Mouse (Mus musculus): ENCODE measurements around the gene Abcg4. TPM values are rescaled to one million over a fixed set of nuclear protein-coding genes. Genes with fewer than 3 reads are reported as not detected.

Abcg4 gene
- total and polyA plus RNA-seq, 3 experiments = 4.1 to 17.1 TPM; not detected in 1

DNA sequence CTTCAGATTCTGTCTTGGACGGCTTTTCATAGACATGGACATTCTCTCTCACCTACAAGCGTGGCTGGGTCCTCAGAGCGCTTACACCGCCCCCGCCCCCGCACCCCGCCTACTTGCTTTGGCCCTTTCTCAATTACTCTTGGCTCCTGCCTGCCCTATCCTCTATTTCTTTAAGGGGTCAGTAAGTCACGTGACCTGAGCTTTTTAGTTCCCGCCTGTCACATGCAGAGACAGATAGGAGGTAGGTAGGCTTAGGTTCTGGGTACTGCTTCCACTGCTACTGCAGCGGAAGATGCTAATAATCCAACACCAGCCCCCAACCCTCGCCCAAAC lies 510 bp upstream of the Abcg4 start (continued):
- no peak for TF ChIP-seq SIN3A (IDR thresholded peaks at IDR 0.05; ENCODE audit: low read length)

DNA sequence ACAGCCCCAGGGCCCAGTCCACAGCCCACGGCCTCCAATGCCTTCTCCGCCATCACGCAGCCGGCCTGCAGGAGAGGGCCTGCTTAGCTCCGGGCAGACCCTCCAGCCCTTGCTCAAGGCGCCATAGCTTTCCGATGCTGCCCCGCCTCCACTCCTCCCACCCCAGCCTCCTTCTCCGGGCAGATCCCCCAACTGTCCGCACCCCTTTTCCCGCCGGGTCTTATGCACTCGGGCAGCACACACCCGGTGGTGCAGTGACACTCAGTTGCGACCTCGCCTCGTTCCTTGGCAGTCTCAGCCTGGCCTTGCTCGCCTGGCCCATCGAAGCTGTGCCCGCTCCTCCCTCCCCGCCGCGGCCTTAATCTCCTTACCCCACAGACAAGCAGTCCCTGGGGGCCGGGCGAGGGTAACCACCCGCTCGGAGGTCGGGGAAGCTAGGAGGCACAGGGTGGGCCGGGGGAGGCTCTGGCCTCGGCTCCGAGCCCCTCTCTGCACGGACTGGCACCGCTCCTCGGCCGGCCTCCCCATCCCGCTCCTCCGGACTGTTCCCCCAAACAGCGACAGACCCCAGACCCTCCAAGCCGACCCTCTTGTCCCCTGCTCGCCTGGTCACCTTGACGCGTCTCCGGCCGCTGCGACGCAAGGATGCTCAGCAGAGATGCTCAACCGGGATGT lies 877 bp downstream of the Abcg4 start:
- peaks cover 8% of the 10 kb centered on the region; the same call in 1 of the 2 replicates for H3K79me2 ChIP-seq (ENCODE audit: control insufficient read depth, insufficient read depth, low read length, poor library complexity)
- peak; percentile 64 for DNase-seq (ENCODE audit: low read depth, low spot score)
- peaks cover 4 to 11% of the 10 kb centered on the region in 2 experiments for H3K36me3 ChIP-seq (ENCODE audit: control insufficient read depth in 1 of 2, insufficient read depth in 2 of 2, low read length in 2 of 2)
- H3K27ac ChIP-seq (ENCODE audit: control insufficient read depth, low read depth, low read length) = peak overlapping the region; percentile 95
- no peaks in the 10 kb centered on the region for H3K27me3 ChIP-seq (ENCODE audit: control insufficient read depth in 1 of 2, insufficient read depth in 2 of 2, low read length in 2 of 2)
- peak overlapping the region; percentile 64 for H3K9ac ChIP-seq (ENCODE audit: control insufficient read depth, low read depth, low read length, poor library complexity, severe bottlenecking)
- peaks cover 8 to 22% of the 10 kb centered on the region in 2 experiments for H3K4me1 ChIP-seq (ENCODE audit: control insufficient read depth in 1 of 2, insufficient read depth in 2 of 2, low read length in 2 of 2)
- H3K4me3 ChIP-seq (ENCODE audit: control insufficient read depth in 1 of 2, insufficient read depth in 1 of 2, low read depth in 2 of 2, low read length in 2 of 2) = peak overlapping the region; percentile 70
- no peaks in the 10 kb centered on the region for H3K9me3 ChIP-seq (replicated peaks; ENCODE audit: insufficient read depth, low read length)
- TF ChIP-seq HCFC1 (IDR thresholded peaks at IDR 0.05; ENCODE audit: low read depth, low read length) = no peak; the same call in 1 of the 2 replicates
- TF ChIP-seq MXI1 (IDR thresholded peaks at IDR 0.05; ENCODE audit: low read depth, low read length) = peak; percentile 11; the same call in 1 of the 2 replicates
- no peak for TF ChIP-seq E2F4 (IDR thresholded peaks at IDR 0.05; ENCODE audit: borderline replicate concordance, low read depth, low read length)
- no peak for TF ChIP-seq GABPA (IDR thresholded peaks at IDR 0.05; ENCODE audit: low read depth, low read length)
- no peak for TF ChIP-seq CTCF (IDR thresholded peaks at IDR 0.05 in 2 of 3, conservative IDR thresholded peaks at IDR 0.05 in 1 of 3; ENCODE audit: control insufficient read depth in 1 of 3, insufficient read depth in 1 of 3, low read depth in 2 of 3, low read length in 3 of 3, poor library complexity in 1 of 3, severe bottlenecking in 1 of 3)
- TF ChIP-seq KAT2A (conservative IDR thresholded peaks at IDR 0.05; ENCODE audit: low read depth, low read length) = no peak
- no peak for TF ChIP-seq CHD2 (IDR thresholded peaks at IDR 0.05; ENCODE audit: low read length)
- peak; percentile 85; the same call in 1 of the 2 replicates for TF ChIP-seq UBTF (IDR thresholded peaks at IDR 0.05; ENCODE audit: borderline replicate concordance, insufficient read depth, low read depth, low read length)
- no peak for TF ChIP-seq CHD1 (IDR thresholded peaks at IDR 0.05; ENCODE audit: low read depth, low read length)
- no peak for TF ChIP-seq ZKSCAN1 (IDR thresholded peaks at IDR 0.05; ENCODE audit: low read depth, low read length)
- no peak for TF ChIP-seq TAL1 (IDR thresholded peaks at IDR 0.05; ENCODE audit: low read length)
- 0 out of 2 replicates have a peak, but pooled peaks have one; percentile 50 for TF ChIP-seq POLR2AphosphoS5 (IDR thresholded peaks at IDR 0.05; ENCODE audit: borderline replicate concordance, low read depth, low read length)
- no peak for TF ChIP-seq ETS1 (IDR thresholded peaks at IDR 0.05; ENCODE audit: low read depth, low read length)
- no peak for TF ChIP-seq POLR2A (IDR thresholded peaks at IDR 0.05; ENCODE audit: control insufficient read depth in 1 of 2, insufficient read depth in 1 of 2, low read depth in 1 of 2, low read length in 2 of 2, poor library complexity in 1 of 2)
- no peak for TF ChIP-seq JUND (IDR thresholded peaks at IDR 0.05; ENCODE audit: low read depth, low read length)
- TF ChIP-seq TBP (IDR thresholded peaks at IDR 0.05; ENCODE audit: low read depth, low read length) = no peak
- no peak for TF ChIP-seq EP300 (IDR thresholded peaks at IDR 0.05; ENCODE audit: low read depth in 1 of 2, low read length in 2 of 2)
- no peak for TF ChIP-seq USF2 (IDR thresholded peaks at IDR 0.05; ENCODE audit: borderline replicate concordance in 1 of 2, insufficient read depth in 1 of 2, low read depth in 1 of 2, low read length in 2 of 2)
- no peak for TF ChIP-seq SIN3A (IDR thresholded peaks at IDR 0.05; ENCODE audit: low read length)

Data from MEL (cell line).